Mouse (Mus musculus): Measurements from ENCODE around the gene Tmem179b.

- TF ChIP-seq EP300 (IDR thresholded peaks at IDR 0.05) (no peak), CTCF (IDR thresholded peaks at IDR 0.05) (peak; percentile 31)
Measured at GRCm38 (mm10) chr19:8756635-8757387, 17.5 kb downstream of the Tmem179b start, which contains the start of gene Nxf1.

Measured in lung, postnatal 0 days (tissue).